Mouse (Mus musculus) limb, embryonic 12.5 days (tissue): ENCODE measurements at regions not wholly inside any gene's neighbourhood (a gene's known extent, or its start where the extent isn't known, plus 50 kb on each side); places are given as distances from the start of the nearest gene placed in this dataset.

Experiments
- ATAC-seq: fragments of 200-750 bp; cut with Nextera tagmentation; 2 replicates; pipeline ENCODE4 v1.8.0; 2017; ENCODE audit warnings: low read depth, moderate TSS enrichment; ENCODE audit not compliant: insufficient number of reproducible peaks, insufficient read depth, low FRiP score, low TSS enrichment
- H3K27ac ChIP-seq: fragments of 300-500 bp; sonication (generic); 2 replicates; pipeline ENCODE4 v1.5.1; 2016; ENCODE audit warnings: mild to moderate bottlenecking, moderate library complexity
- H3K27me3 ChIP-seq: fragments of 300-500 bp; sonication (generic); 2 replicates; pipeline ENCODE4 v1.6.1; 2016; ENCODE audit warnings: mild to moderate bottlenecking, moderate library complexity
- H3K36me3 ChIP-seq: fragments of 300-500 bp; sonication (generic); 2 replicates; pipeline ENCODE4 v1.6.1; 2016; ENCODE audit warnings: mild to moderate bottlenecking, moderate library complexity
- H3K4me1 ChIP-seq: fragments of 300-500 bp; sonication (generic); replicated peaks from 2 replicates; pipeline ENCODE4 v1.6.1; 2016
- H3K4me2 ChIP-seq: fragments of 300-500 bp; sonication (generic); 2 replicates; pipeline ENCODE4 v1.6.1; 2016; ENCODE audit warnings: mild to moderate bottlenecking, moderate library complexity
- H3K4me3 ChIP-seq: fragments of 300-500 bp; sonication (generic); replicated peaks from 2 replicates; pipeline ENCODE4 v1.5.1; 2016; ENCODE audit warnings: mild to moderate bottlenecking
- H3K9ac ChIP-seq: fragments of 300-500 bp; sonication (generic); replicated peaks from 2 replicates; pipeline ENCODE4 v1.6.1; 2016; ENCODE audit warnings: mild to moderate bottlenecking, moderate library complexity
- H3K9me3 ChIP-seq: fragments of 300-500 bp; sonication (generic); 2 replicates; pipeline ENCODE4 v1.6.1; 2016; ENCODE audit warnings: mild to moderate bottlenecking, moderate library complexity
- WGBS: fragments of 180-500 bp; shearing (Covaris S2); methylation state at CpG from one replicate; pipeline ENCODE4 v1.1.7; 2016; 5-methylcytosine and 5-hydroxymethylcytosine counted together

DNA sequence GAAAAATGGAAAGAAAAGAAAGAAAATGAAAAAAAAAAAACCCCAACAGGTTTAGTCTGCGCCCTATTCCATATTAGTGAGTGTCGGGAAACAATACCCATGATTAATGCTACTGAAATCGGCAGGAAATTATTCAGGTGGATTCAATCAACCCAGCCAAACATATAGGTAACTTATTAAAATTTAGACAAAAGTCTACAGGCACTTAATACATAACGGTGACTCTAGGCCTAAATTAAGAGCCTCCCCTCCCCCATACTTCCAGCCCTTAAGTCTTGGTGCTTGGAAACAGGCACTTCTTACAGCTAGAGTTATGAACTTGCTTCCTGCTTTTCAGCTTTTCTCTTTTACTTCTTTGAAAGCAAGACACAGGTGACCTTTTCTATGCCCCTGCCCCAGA lies 74.7 kb upstream of the Spag17 start:
- Histone ChIP-seq H3K4me2 (no peak overlapping the region), H3K9me3 (no peaks in the 10 kb centered on the region), H3K27me3 (no peaks in the 10 kb centered on the region), H3K27ac (no peak overlapping the region), H3K4me1 (peaks cover 29% of the 10 kb centered on the region), H3K36me3 (no peaks in the 10 kb centered on the region), H3K4me3 (no peak overlapping the region), H3K9ac (no peak overlapping the region)
- no peak for ATAC-seq
- 36% methylated on average over 4 of the region's 4 CpGs for WGBS

- H3K36me3 ChIP-seq: no peaks in the 10 kb centered on the region
- H3K4me3 ChIP-seq: no peak overlapping the region
- peaks cover 29% of the 10 kb centered on the region for H3K4me1 ChIP-seq
- WGBS: 70% methylated on average over 3 of the region's 3 CpGs
- H3K27me3 ChIP-seq: no peaks in the 10 kb centered on the region
- H3K27ac ChIP-seq: no peak overlapping the region
- no peak for ATAC-seq
- H3K9me3 ChIP-seq: no peaks in the 10 kb centered on the region
- no peak overlapping the region for H3K4me2 ChIP-seq
- no peak overlapping the region for H3K9ac ChIP-seq
Observed at GRCm38 (mm10) chr3:99811276-99811675, 73.9 kb upstream of the Spag17 start.

DNA sequence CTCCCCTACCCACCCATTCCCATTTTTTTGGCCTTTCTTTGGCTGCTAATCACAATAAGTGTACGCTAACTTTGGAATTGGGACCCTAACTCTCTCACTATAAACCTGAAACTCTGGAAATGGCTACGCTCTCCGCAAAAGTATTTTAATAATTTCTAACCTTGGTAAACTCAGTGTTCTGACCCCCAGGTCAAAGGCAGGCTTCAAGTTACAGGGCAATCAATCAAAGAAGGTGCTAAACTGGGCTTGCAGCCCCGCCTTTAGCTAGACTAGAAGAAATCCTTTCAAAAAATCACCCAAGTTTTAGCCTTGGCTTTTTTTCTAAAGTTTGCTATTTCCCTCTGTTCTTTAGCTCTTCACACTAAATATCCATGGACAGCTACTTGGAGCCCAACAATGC lies 72.4 kb upstream of the Spag17 start:
- 21% methylated on average over 4 of the region's 4 CpGs for WGBS
- H3K4me1 ChIP-seq: peaks cover 30% of the 10 kb centered on the region
- ATAC-seq: no peak

GRCm38 (mm10) chr3:99815115-99815514 lies 70.1 kb upstream of the Spag17 start:
- no peak overlapping the region for H3K27ac ChIP-seq
- H3K36me3 ChIP-seq: no peaks in the 10 kb centered on the region
- no peaks in the 10 kb centered on the region for H3K9me3 ChIP-seq
- no peak; the same call in 1 of the 2 replicates for ATAC-seq
- 54% methylated on average over 3 of the region's 3 CpGs for WGBS
- peaks cover 33% of the 10 kb centered on the region for H3K4me1 ChIP-seq
- no peak overlapping the region for H3K4me2 ChIP-seq
- H3K4me3 ChIP-seq: no peak overlapping the region
- no peaks in the 10 kb centered on the region for H3K27me3 ChIP-seq
- H3K9ac ChIP-seq: no peak overlapping the region

More for the DNA sequence above, 72.4 kb upstream of the Spag17 start:
- Histone ChIP-seq H3K9ac (no peak overlapping the region), H3K4me3 (no peak overlapping the region), H3K9me3 (no peaks in the 10 kb centered on the region), H3K4me2 (no peak overlapping the region), H3K36me3 (no peaks in the 10 kb centered on the region), H3K27me3 (no peaks in the 10 kb centered on the region), H3K27ac (no peak overlapping the region)

GRCm38 (mm10) chr3:99817965-99818364 lies 67.2 kb upstream of the Spag17 start:
- Histone ChIP-seq H3K4me2 (no peak overlapping the region), H3K9me3 (no peaks in the 10 kb centered on the region), H3K27ac (no peak overlapping the region), H3K4me1 (peaks cover 24% of the 10 kb centered on the region), H3K9ac (no peak overlapping the region), H3K36me3 (no peaks in the 10 kb centered on the region), H3K4me3 (no peak overlapping the region), H3K27me3 (no peaks in the 10 kb centered on the region)
- WGBS: 37% methylated on average over 8 of the region's 8 CpGs
- peak; percentile 47; the same call in 1 of the 2 replicates for ATAC-seq

- WGBS: 71% methylated on average over 5 of the region's 5 CpGs
- no peak overlapping the region for H3K4me2 ChIP-seq
- H3K4me3 ChIP-seq: no peak overlapping the region
- ATAC-seq: no peak
- no peaks in the 10 kb centered on the region for H3K36me3 ChIP-seq
- no peak overlapping the region for H3K27ac ChIP-seq
- no peaks in the 10 kb centered on the region for H3K9me3 ChIP-seq
- H3K9ac ChIP-seq: no peak overlapping the region
- H3K4me1 ChIP-seq: peaks cover 17% of the 10 kb centered on the region
- H3K27me3 ChIP-seq: no peaks in the 10 kb centered on the region
Observed at GRCm38 (mm10) chr3:99822735-99823134, 62.5 kb upstream of the Spag17 start.

- 73% methylated on average over 3 of the region's 3 CpGs for WGBS
- H3K27ac ChIP-seq: 0 out of 2 replicates have a peak overlapping the region, but pooled peaks have one; percentile 5
- H3K9ac ChIP-seq: no peak overlapping the region
- H3K27me3 ChIP-seq: no peaks in the 10 kb centered on the region
- H3K4me2 ChIP-seq: no peak overlapping the region
- H3K36me3 ChIP-seq: no peaks in the 10 kb centered on the region
- H3K4me3 ChIP-seq: no peak overlapping the region
- H3K9me3 ChIP-seq: no peaks in the 10 kb centered on the region
- no peak for ATAC-seq
- peaks cover 11% of the 10 kb centered on the region for H3K4me1 ChIP-seq
Observed at GRCm38 (mm10) chr3:99823256-99823655, 62.0 kb upstream of the Spag17 start.
